In the genomic region with DNA sequence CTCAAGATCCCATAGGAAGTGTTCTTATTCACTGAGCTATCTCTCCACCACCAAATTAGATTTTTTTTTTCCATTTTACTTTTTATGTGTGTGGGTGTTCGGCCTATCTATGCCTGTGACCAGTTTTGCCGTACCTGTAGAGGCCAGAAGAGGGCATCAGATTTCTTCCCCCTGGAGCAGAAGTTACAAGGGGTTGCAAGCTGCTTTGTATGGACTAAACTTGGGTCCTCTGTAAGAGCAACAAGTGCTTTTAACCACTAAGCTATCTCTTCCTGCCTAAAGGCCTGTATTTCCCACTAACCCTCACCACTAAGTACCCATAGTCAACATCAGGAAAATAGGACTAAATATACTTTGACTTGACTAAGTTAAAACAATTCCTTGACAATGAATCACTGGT, we compare ENCODE assay signal across 9 mouse cellular contexts. TPM values are rescaled to one million over a fixed set of nuclear protein-coding genes. Genes with fewer than 3 reads are reported as not detected.
DNase-seq lines count a peak whose midpoint lies in the region; ATAC-seq lines count a peak whose summit lies in the region.
"Had no signal": no experiment of that assay in that cellular context is flagged by ENCODE, and none has a peak within 500 bp of the region (broad histone marks: within the 10 kb centered on the region; RNA-seq: fewer than 3 reads in every experiment).

No protein-coding gene starts in this region.

- no peak; the same call in 1 of the 2 replicates for ATAC-seq in kidney, embryonic 14.5 days (ENCODE audit: low FRiP score, low TSS enrichment)
- no peak for ATAC-seq in erythroblast, adult 5-6 weeks (replicated peaks; ENCODE audit: low FRiP score, poor library complexity, severe bottlenecking)

- no peaks in the 10 kb centered on the region for H3K9me3 ChIP-seq in kidney, embryonic 14.5 days (ENCODE audit: control insufficient read depth, low read length)

- H3K27ac ChIP-seq in kidney, embryonic 14.5 days (ENCODE audit: low read depth, low read length): no peak overlapping the region

- H3K4me1 ChIP-seq in kidney, embryonic 14.5 days (ENCODE audit: control insufficient read depth, insufficient read depth, low read length): no peaks in the 10 kb centered on the region

- H3K27me3 ChIP-seq in kidney, embryonic 14.5 days (ENCODE audit: control insufficient read depth, insufficient read depth, low read length): no peaks in the 10 kb centered on the region

- H3K9ac ChIP-seq in kidney, embryonic 14.5 days (ENCODE audit: low read depth, low read length): no peak overlapping the region

- H3K4me2 ChIP-seq in kidney, embryonic 14.5 days (replicated peaks; ENCODE audit: low read depth, low read length): no peak overlapping the region

- peak; percentile 10 for DNase-seq in adrenal gland, postnatal 25 days
- no peak for DNase-seq in adrenal gland, postnatal 14 days
- peak; percentile 41 for DNase-seq in kidney, adult 18-20 months
- peak; percentile 29 for DNase-seq in thymus, postnatal 14 days
- no peak for DNase-seq in thymus, postnatal 0 days (ENCODE audit: low spot score)
- DNase-seq in thymus, postnatal 25 days: peak; percentile 21

- WGBS in kidney, embryonic 14.5 days: 79% methylated on average over 2 of the region's 2 CpGs

- no peak overlapping the region for H3K4me3 ChIP-seq in kidney, embryonic 14.5 days (ENCODE audit: low read length)
- H3K4me3 ChIP-seq: myocyte had no signal

- H3K36me3 ChIP-seq in kidney, embryonic 14.5 days (ENCODE audit: control insufficient read depth, insufficient read depth, low read length): peaks cover 32% of the 10 kb centered on the region

RNA-seq across cellular contexts. Expression of a gene that starts 31.2 kb away (rescaled TPM):
- total RNA-seq in adrenal gland, postnatal 25 days (2021): 17.0 and 17.1 TPM in 2 replicates
- total RNA-seq in adrenal gland, postnatal 14 days (2021): 12.5 and 15.5 TPM in 2 replicates
- polyA plus RNA-seq in kidney, embryonic 14.5 days (2014; fragmentation: Nextera tagmentation; extraction: Ambion mirVana): 22.9 and 28.7 TPM in 2 replicates
- 19.4 and 23.5 TPM in 2 replicates for polyA plus RNA-seq in thymus, postnatal 0 days (2015; fragmentation: Nextera tagmentation; extraction: Ambion mirVana)
- 2.5 and 3.8 TPM in 2 replicates for total RNA-seq in erythroblast, adult 5-6 weeks (2015; ENCODE audit: low replicate concordance)
- 2.0 and 6.8 TPM in 2 replicates for total RNA-seq in erythroblast, adult 5-6 weeks (2017; ENCODE audit: low replicate concordance)

RNA-seq across cellular contexts. Expression of a gene that starts 37.9 kb away (rescaled TPM):
- total RNA-seq in adrenal gland, postnatal 25 days (2021): not detected in 2 replicates
- total RNA-seq in adrenal gland, postnatal 14 days (2021): 2.8 TPM in 1 of 2 replicates, not detected in the other
- polyA plus RNA-seq in kidney, embryonic 14.5 days (2014; fragmentation: Nextera tagmentation; extraction: Ambion mirVana): not detected in 2 replicates
- 13.4 and 15.6 TPM in 2 replicates for polyA plus RNA-seq in thymus, postnatal 0 days (2015; fragmentation: Nextera tagmentation; extraction: Ambion mirVana)
- total RNA-seq in erythroblast, adult 5-6 weeks (2015; ENCODE audit: low replicate concordance): 203 and 278 TPM in 2 replicates
- total RNA-seq in erythroblast, adult 5-6 weeks (2017; ENCODE audit: low replicate concordance): 146 and 210 TPM in 2 replicates
- polyA plus RNA-seq: myocyte had no signal

Comparison
In these comparisons a context has a peak if more than half of its experiments do, and no peak if none do; other contexts are left out.
1. DNase-seq: peak in adrenal gland, postnatal 25 days (single experiment), kidney, adult 18-20 months (single experiment), thymus, postnatal 14 days (single experiment) and thymus, postnatal 25 days (single experiment); none in adrenal gland, postnatal 14 days (single experiment) and thymus, postnatal 0 days (single experiment).
2. RNA of a gene that starts 37.9 kb away (total RNA-seq): 146 to 278 TPM in erythroblast, adult 5-6 weeks; 2.8 TPM in adrenal gland, postnatal 14 days and not detected in adrenal gland, postnatal 25 days; every median in the first group is over 10 times any median in the second.